Mouse (Mus musculus) megakaryocyte, embryonic 14.5 days (primary cell): ENCODE measurements around the gene Faah.

Experiments
- FLI1 ChIP-seq: IDR thresholded peaks from 2 replicates; pipeline ENCODE4 v1.6.1; 2012; ENCODE audit warnings: low read length, inconsistent platforms, mixed read lengths
- GATA1 ChIP-seq: IDR thresholded peaks from 3 replicates; pipeline ENCODE4 v1.6.1; 2012; ENCODE audit warnings: mixed read lengths, low read length, inconsistent platforms, borderline replicate concordance

DNA sequence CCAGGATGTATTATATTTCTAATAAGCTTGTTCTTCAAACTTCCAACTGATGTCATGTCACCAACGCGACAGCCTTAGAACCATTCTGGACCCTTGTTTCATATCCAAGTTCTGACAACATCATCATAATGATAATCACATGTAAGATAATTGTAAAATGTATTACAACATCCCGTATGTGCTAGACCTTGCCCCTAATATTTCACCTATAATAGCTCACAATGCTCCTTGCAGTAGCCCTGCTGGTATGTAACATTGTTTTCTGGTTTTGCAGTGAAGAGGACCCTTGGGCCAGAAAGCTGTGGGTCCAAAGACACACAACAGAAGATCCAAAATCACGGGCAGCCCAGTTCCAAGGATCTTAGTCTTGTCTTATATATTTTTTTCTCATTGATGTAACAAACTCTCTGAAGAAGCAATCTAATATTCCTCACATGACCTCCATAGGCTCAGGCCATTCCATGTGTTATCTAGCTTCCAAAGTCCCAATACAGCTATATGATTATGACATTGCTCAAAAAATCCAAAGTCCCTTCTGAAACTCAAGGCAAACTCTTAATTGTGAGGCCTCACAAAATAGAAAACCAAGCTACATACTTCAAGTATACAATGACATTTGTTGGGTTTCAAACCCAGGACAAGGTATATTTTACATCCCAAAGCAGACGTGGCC lies 29.7 kb downstream of the Faah start:
- no peak for TF ChIP-seq GATA1
- TF ChIP-seq FLI1: no peak
